Mouse (Mus musculus) kidney, postnatal 25 days (tissue): ENCODE data around the gene Nhlrc2.
A peak's percentile ranks its signal among the peaks of the same experiment; 100 is the strongest.

Experiments
- DNase-seq, 2 experiments: peaks; one replicate each; pipeline ENCODE4 v3.0.0; 2021; ENCODE audit warnings: mixed read lengths in 2 of 2

Gene Nhlrc2

DNA sequence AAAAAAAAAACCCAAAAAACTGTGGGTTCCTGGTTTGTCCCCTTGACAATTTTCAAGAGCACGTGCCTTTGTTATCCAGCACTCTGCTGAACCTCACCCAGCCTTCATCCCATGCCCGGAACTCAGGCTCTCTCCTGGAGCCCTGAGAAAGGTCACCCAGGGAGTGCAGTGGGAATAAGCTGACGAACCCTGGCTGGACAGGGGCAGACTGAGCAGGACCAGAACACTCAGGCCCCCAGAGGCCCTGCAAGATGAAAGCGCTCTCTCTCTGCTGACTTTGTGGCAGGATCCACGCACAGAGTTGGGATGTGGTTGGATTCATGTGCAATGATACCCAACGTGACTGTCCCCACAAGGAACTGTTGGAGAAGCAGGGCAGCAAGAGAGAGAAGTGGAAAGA lies 81.6 kb downstream of the Nhlrc2 start:
- no peak for DNase-seq

DNA sequence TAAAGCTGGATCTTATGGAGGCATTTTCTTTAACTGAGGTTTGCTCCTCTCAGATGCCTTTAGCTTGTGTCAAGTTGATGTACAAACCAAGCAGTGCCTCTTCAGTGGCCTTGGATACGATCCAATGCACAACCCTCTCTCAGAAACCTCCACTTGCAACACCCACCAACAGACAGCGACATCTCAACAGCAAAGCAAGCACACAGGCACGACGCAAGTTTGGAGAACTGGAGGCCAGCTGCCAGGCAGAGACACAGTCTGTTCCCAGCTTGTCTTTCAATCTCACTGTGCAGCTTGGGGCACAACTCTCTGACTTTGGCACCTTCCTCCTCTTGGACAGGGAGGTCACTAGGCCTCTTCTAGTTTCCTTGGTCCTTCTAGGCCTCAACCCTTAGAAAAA lies 83.0 kb downstream of the Nhlrc2 start:
- no peak for DNase-seq

DNA sequence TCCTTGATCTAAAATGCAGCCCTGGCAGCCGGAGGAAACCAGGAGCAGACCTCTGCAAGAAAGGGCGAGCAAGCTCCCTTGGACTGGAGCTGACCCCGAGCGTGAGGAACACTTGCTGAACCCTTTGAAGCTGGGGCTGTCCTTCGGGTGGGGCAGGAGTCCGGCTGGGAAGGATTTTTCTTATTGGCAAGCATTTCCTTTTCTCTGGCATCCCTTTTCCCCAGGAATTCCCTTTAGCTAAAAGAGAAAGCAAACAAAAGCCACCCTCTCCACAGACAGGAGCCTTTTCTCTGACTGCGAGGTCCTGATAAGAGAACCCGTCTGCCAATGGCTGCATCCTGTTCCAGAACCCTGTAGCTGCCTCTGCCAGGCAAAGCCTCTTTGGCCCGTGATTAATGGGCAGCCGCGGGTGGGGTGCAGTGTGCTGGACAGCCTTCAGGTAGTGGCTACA lies 83.4 kb downstream of the Nhlrc2 start:
- peak; percentile 68 to 85 for DNase-seq

DNA sequence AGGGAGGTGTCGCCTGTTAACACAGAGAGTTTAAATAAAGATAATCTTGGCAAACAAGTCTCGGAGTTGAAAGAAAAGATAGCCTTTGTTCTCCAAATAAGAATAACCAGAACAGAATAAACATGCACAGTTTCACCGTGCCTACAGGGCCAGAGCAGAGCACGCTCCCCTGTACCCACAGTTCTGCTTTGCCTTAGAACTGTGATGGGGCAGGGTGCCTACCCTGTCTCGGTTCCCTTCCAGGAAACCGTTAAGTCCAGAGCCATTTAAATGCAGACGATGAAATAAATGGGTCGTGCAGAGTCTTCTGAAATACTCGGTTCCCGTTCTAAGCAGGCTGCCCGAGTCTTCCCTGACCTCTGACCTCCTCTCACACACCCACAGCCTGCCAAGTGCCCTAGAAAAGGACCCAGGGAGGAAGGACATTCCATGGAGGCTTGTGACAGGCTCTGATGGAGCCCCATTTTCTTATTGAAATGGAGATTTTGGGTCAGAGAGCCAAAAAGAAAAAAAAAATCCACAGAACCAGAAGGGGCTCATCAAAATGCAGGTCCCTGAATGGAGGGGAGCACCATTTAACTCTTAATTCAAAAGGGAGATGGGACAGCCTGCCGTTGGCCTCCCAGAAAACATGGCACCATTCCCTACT lies 89.1 kb downstream of the Nhlrc2 start:
- no peak for DNase-seq

DNA sequence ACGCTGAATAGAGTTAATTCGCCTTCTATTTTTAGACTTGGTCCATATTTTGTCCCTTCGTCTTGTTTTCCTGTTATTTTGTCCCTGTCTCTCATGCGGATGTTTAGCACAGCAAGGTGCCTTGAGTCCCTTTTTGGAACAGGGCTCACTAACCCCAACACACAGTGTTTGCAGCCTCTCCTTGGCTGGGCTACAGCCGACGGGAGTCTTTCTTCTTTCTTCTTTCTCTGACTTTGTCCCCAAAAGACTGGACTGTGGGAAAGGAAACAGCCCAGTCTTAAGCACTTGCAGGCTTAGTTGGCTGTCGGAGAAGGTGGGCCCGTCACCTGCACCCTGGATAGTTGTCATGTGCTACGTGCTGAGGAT lies 89.6 kb downstream of the Nhlrc2 start:
- no peak for DNase-seq

DNA sequence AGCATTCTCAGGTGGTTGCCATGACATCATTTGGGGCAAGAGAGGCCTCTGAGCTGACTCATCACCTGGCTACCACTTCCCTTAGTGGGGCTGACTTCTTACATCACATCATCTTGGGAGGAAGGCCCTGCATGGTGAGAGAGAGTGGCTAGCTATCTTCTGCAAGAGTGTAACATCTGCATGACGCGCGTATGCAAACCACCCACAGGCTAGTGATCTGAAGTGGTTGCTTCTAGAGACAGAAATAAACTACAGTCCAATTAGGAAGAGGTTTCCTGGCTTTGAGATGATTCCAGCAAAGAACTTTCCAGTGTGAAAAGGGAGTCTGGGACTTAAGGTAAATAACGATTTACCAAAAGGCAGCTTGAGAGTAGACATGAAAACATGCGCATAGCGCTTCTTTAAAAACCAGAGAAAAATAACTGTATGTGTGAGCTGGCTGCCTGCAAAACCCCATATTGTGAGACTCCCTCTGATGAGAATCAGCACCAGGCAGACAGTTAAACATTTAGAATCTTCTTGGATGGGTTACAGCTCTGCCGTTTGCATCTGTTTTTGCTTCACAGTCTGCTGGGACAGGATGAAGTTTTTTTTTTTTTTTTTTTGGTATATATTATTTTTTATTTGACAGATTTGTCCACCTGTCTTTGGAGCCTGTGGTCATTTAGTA lies 99.5 kb downstream of the Nhlrc2 start:
- DNase-seq: no peak

DNA sequence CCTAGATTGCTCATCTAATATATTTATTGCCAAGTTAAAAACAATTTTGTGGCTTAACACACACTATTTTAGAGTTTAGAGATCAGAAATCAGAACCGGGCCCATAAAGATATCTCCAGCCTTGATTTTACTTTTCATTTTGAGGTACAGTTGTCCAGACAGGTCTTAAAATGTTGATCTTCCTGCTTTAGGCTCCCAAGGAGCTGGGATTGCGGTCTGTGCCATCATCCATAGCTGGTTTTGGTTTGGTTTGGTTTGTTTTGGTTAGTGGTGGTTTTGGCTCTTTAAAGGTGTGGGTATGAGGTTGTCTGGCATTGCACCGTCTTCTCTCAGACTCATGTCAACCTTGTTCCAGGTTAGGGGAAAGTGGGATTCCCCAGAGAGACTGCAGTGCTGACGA lies 103.2 kb downstream of the Nhlrc2 start:
- no peak for DNase-seq

DNA sequence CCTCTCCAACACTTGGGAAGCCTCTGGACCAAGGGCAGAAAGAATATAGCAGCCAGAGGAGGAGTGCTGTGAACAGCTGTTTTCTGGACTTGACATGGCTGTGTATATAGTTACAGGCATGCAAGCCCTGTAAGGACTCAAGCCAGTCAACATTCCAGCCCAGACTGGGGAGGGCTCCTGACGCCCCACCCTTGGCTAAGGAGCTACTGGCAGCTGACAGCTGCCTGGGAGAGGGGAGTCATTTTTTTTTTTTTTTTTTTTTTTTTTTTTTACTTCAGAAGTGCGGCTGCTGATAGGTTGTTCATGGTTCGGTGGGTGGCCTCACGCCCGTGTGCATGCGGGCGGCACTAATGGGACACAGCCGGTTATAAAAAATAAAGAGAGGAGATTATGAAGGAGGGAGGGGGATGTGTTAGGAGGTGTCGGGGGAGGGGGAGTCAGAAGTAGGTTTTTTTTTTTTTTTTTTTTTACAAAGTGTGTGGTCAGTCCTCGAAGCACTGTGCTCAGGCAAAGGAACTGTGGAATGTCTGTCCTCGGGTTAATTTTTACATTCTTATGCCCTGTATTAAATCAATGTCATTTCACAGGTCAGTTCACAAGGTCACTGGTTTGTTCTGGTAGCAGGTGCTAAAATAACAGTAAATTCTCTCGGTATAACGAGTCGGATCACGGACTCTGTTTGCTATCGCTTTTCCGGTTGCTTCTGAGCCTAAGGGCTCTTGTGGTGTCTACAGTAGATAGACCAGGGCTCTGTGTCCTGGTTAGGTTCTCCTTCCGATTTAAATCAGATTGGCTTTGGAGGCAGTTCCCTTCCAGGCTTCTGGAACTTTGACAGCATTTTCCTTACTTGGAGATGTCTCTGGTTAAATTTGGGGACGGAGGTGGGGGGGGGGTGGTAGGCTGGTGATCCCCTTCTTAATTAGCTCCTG lies 104.2 kb downstream of the Nhlrc2 start:
- DNase-seq: peak; percentile 40 to 73
